Mouse (Mus musculus): ENCODE results near the gene Bcl2l13. TPM values are rescaled to one million over a fixed set of nuclear protein-coding genes. Genes with fewer than 3 reads are reported as not detected.

Gene Bcl2l13
- polyA plus RNA-seq, 2 experiments from 2014 or later = 10.4 to 11.7 TPM

DNA sequence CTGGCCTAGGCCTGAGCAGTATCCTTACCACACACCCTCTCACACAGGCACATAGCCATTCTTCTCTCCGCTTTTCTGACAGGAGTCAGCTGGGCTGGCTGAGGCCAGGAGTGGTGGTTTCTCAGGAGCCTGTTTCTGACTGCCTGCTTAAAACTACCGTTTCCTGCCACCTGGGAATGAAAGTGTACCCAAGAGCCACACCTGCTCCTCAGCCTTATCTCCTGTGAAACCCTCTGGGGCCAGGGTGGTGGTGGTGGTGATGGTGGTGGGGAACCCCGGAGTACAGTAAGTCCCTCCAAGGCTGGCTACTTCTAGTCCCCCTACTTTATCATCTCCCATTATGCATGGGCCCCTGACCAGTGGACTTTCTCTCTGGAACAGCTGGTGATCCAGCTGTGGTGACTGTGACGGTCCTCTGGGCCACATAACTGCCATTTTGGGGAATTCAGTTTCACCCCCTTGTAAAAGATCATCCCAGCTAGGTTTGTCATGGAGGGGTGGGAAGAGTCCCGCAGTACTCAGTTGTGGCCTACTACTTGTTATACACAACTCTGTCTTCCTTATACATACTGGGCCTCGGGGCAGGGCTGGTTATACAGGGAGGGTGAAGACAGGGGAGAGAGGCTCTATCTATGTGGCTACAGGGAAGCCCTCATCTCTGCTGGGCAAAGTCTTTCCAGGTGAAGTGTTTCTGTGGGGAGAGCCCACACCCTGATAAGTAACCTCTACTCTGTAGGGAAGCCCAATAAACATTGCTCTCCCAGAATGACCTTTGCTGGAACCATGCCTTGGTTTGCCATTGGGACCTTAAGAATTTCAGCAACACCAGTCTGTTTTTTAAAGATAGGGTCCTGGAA lies 94.7 kb downstream of the Bcl2l13 start:
- ATAC-seq = no peak

DNA sequence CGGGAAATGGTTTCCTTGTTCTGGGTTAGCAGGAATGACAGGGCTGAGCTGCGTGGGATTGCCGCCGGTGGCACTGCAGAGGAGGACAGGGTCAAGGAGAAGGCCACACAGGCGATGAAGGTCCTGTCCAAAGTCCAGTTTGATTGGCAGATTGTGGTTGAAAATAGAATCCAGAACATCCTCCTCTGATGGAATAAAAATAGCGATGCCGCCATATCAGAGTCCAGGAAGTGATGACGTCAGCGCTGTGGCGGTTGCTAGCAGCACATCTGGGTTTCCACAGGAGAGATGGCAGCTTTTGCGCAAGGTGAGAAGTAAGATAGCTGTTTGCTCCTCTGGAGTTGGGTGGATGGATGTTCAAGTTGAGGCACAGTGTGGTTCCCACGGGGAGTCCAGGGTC lies 96.6 kb downstream of the Bcl2l13 start:
- peak; percentile 89 for ATAC-seq

- ATAC-seq = no peak
Observed at GRCm38 (mm10) chr6:120933670-120934069, 97.7 kb downstream of the Bcl2l13 start.

- peak; percentile 10 for ATAC-seq
Observed at GRCm38 (mm10) chr6:120934176-120934575, 98.2 kb downstream of the Bcl2l13 start.

GRCm38 (mm10) chr6:120937104-120937617 lies 101.1 kb downstream of the Bcl2l13 start:
- ATAC-seq = no peak

GRCm38 (mm10) chr6:120937999-120938608 lies 102.1 kb downstream of the Bcl2l13 start:
- no peak for ATAC-seq

DNA sequence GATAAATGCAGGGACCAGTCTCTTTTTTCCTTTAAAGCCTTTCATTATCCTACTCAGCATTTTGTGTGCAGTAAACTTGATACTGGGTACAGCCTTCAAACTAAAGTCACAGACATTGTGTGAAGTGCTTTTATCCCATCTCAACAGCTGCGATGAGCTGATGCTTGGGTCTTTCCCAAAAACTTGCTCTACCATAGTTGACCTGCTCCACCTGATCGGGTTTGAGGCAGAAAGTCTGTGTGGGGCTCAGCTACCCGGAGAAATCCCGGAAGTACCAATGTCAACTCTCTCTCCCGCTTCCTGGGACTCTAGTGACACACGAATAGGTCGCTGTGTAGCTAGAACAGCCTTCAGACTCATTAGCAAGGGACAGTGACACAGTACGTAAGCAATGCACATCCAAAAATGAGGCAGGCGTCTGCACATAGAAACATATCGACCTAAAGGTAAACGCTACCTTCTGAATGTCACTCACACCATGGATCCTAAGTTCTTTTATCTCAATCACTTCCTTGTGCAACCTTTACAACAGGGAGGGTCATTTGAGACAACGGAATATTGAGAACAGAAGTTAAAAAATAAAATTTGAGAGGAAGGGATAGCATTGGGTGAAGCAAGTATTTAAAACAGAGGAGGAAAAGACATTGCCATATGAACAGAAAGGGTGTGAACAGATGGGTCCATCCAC lies 102.9 kb downstream of the Bcl2l13 start:
- ATAC-seq = no peak

DNA sequence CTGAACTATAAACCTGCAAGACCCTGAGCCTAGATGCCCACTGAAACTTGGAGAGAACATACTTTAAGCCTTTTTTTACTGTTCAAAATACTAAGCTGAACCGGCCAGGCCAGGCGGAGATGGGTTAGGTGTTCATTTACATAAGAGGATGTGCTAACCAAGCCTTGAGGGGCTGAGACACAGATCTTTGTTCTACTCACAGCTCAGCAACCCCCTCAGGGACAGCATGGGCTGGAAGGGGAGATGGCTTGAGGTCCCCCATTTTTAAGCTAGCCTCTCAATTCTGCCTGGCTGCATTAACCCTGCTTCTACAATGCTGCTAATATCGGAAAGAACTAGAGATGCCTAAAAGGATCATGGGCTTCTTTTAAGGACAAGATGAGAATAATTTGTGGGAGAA lies 103.8 kb downstream of the Bcl2l13 start:
- ATAC-seq = no peak

- no peak for ATAC-seq
Observed at GRCm38 (mm10) chr6:120940446-120941083, 104.6 kb downstream of the Bcl2l13 start.

GRCm38 (mm10) chr6:120941084-120941481 lies 105.1 kb downstream of the Bcl2l13 start:
- ATAC-seq = no peak

GRCm38 (mm10) chr6:120941575-120941974 lies 105.6 kb downstream of the Bcl2l13 start:
- no peak for ATAC-seq

Other genes starting within 250 kb of the Bcl2l13 start
- gene Cecr2, start 169.8 kb upstream of the Bcl2l13 start, polyA plus RNA-seq (2017; shearing (Covaris generic)) = under 1 TPM; 0.29 to 0.51 TPM
- under 1 TPM in 1 of 2 experiments, not detected in 1; 0.34 TPM for gene Slc25a18, start 62.6 kb upstream of the Bcl2l13 start, polyA plus RNA-seq (2017; shearing (Covaris generic))
- 10 to 100 TPM; 89.9 to 92.8 TPM for gene Atp6v1e1, start 13.4 kb upstream of the Bcl2l13 start, polyA plus RNA-seq (2017; shearing (Covaris generic))
- 10 to 100 TPM; 51.9 to 73.2 TPM for gene Bid, start 80.6 kb downstream of the Bcl2l13 start, polyA plus RNA-seq (2017; shearing (Covaris generic))